Mouse (Mus musculus) CH12.LX (cell line): ENCODE measurements around the gene Aasdh.

Experiments used
- CTCF ChIP-seq, 2 experiments: IDR thresholded peaks in 1 of 2; conservative IDR thresholded peaks in 1 of 2; 2 replicates each; pipeline ENCODE4 v1.5.1; 2011 to 2012; ENCODE audit warnings: low read depth in 2 of 2, low read length in 2 of 2, improper control_type of control experiment in 1 of 2, inconsistent platforms in 1 of 2, mild to moderate bottlenecking in 1 of 2, moderate library complexity in 1 of 2
- POLR2A ChIP-seq: IDR thresholded peaks from 2 replicates; pipeline ENCODE4 v1.6.1; 2011; ENCODE audit warnings: low read depth, mild to moderate bottlenecking, improper control_type of control experiment, low read length

DNA sequence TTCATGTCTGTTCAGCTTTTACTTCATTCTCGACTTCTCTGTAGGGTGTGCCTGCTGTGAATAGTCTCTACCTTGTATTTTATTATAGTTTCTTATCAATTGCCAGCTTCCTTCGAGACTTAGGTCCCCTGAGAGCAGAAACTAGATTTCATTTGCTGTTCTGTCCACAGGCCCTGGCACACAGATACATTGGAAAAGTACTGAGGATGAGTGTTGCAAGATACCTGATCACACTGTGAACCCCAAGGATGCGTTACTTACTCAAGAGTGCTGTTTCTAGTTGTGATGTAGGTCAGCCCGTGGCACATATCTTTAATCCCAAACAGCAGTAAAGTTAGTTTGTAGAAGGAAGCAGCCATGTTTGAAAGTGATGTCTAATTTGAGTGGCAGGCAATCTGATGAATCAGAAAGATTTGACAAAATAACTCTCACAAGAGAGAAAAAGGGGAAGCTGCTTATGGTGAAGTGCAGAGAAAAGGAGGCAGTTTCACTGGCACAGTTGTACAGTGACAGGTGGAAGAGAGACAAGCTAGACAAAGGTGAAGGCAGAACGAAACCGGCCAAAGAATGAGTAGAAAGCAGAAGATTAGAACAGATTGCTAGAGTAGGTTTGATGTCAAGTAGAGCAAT, 49.1 kb upstream of the Aasdh start:
- no peak for TF ChIP-seq CTCF (conservative IDR thresholded peaks at IDR 0.05 in 1 of 2, IDR thresholded peaks at IDR 0.05 in 1 of 2; ENCODE audit: low read depth in 2 of 2, low read length in 2 of 2)
- TF ChIP-seq POLR2A, result no peak
